Mouse (Mus musculus) neural tube, embryonic 14.5 days (tissue): ENCODE data around the gene Oard1. TPM values are rescaled to one million over a fixed set of nuclear protein-coding genes. Genes with fewer than 3 reads are reported as not detected.

ENCODE experiments used
- ATAC-seq: fragments of 200-750 bp; cut with Nextera tagmentation; 2 replicates; pipeline ENCODE4 v1.8.0; 2017; ENCODE audit warnings: low read depth, mild to moderate bottlenecking, moderate TSS enrichment, moderate library complexity
- H3K27ac ChIP-seq: fragments of 300-500 bp; sonication (generic); 2 replicates; pipeline ENCODE4 v1.5.1; 2014; ENCODE audit warnings: low read depth, mild to moderate bottlenecking, control low read depth, low read length, moderate library complexity, mixed read lengths
- H3K27me3 ChIP-seq: fragments of 300-500 bp; sonication (generic); 2 replicates; pipeline ENCODE4 v1.6.1; 2014; ENCODE audit warnings: low read length; ENCODE audit not compliant: control insufficient read depth, insufficient read depth
- H3K36me3 ChIP-seq: fragments of 300-500 bp; sonication (generic); 2 replicates; pipeline ENCODE4 v1.6.1; 2014; ENCODE audit warnings: low read length, mixed read lengths; ENCODE audit not compliant: control insufficient read depth, insufficient read depth
- H3K4me1 ChIP-seq: fragments of 300-500 bp; sonication (generic); 2 replicates; pipeline ENCODE4 v1.6.1; 2014; ENCODE audit warnings: low read length; ENCODE audit not compliant: control insufficient read depth, insufficient read depth
- H3K4me2 ChIP-seq: fragments of 300-500 bp; sonication (generic); 2 replicates; pipeline ENCODE4 v1.6.1; 2014; ENCODE audit warnings: mild to moderate bottlenecking, low read depth, low read length, control low read depth
- H3K4me3 ChIP-seq: fragments of 300-500 bp; sonication (generic); 2 replicates; pipeline ENCODE4 v1.5.1; 2014; ENCODE audit warnings: low read depth, low read length, control low read depth, mixed read lengths
- H3K9ac ChIP-seq: fragments of 300-500 bp; sonication (generic); replicated peaks from 2 replicates; pipeline ENCODE4 v1.6.1; 2014; ENCODE audit warnings: low read depth, mild to moderate bottlenecking, control low read depth, low read length, mixed read lengths
- H3K9me3 ChIP-seq: fragments of 300-500 bp; sonication (generic); 2 replicates; pipeline ENCODE4 v1.6.1; 2016; ENCODE audit warnings: low read length; ENCODE audit not compliant: control insufficient read depth
- WGBS: fragments of 180-500 bp; shearing (Covaris S2); extraction: QIAGEN DNeasy Blood & Tissue Kit; methylation state at CpG from one replicate; pipeline ENCODE4 v1.1.7; 2014; 5-methylcytosine and 5-hydroxymethylcytosine counted together
- polyA plus RNA-seq: library from polyadenylated mRNA; unstranded; fragments of >200 nt; fragmentation: Nextera tagmentation; extraction: Ambion mirVana; gene quantifications from 2 replicates; pipeline ENCODE4 v1.2.1, GENCODE M21; 2014

The Oard1 gene
- polyA plus RNA-seq, 1 experiment from 2014 or later: 35.7 TPM

GRCm38 (mm10) chr17:48437421-48437911 is 27.7 kb downstream of the Oard1 start:
- Histone ChIP-seq H3K9ac (no peak overlapping the region), H3K27me3 (no peaks in the 10 kb centered on the region), H3K4me2 (no peak overlapping the region), H3K9me3 (no peaks in the 10 kb centered on the region), H3K4me3 (no peak overlapping the region), H3K4me1 (no peaks in the 10 kb centered on the region; the same call in 1 of the 2 replicates), H3K27ac (peak overlapping the region; percentile 52; the same call in 1 of the 2 replicates), H3K36me3 (no peaks in the 10 kb centered on the region)
- 28% methylated on average over 7 of the region's 7 CpGs for WGBS
- peak; percentile 76; the same call in 1 of the 2 replicates for ATAC-seq

- no peak overlapping the region for H3K4me3 ChIP-seq
- WGBS: 60% methylated on average over 7 of the region's 7 CpGs
- H3K4me1 ChIP-seq: no peaks in the 10 kb centered on the region
Observed at GRCm38 (mm10) chr17:48442745-48443457, 33.1 kb downstream of the Oard1 start.

GRCm38 (mm10) chr17:48443542-48444145 is 33.8 kb downstream of the Oard1 start:
- H3K4me2 ChIP-seq: no peak overlapping the region
- ATAC-seq: no peak
- H3K9ac ChIP-seq: no peak overlapping the region
- H3K9me3 ChIP-seq: no peaks in the 10 kb centered on the region
- H3K4me3 ChIP-seq: no peak overlapping the region
- H3K36me3 ChIP-seq: no peaks in the 10 kb centered on the region
- no peaks in the 10 kb centered on the region for H3K27me3 ChIP-seq
- no peaks in the 10 kb centered on the region for H3K4me1 ChIP-seq
- no peak overlapping the region for H3K27ac ChIP-seq
- WGBS: 55% methylated on average over 16 of the region's 16 CpGs

More at GRCm38 (mm10) chr17:48442745-48443457, 33.1 kb downstream of the Oard1 start:
- Histone ChIP-seq H3K4me2 (no peak overlapping the region), H3K27ac (no peak overlapping the region), H3K9me3 (no peaks in the 10 kb centered on the region), H3K27me3 (no peaks in the 10 kb centered on the region), H3K36me3 (no peaks in the 10 kb centered on the region), H3K9ac (no peak overlapping the region)
- peak; percentile 68; the same call in 1 of the 2 replicates for ATAC-seq

- no peak overlapping the region for H3K9ac ChIP-seq
- H3K9me3 ChIP-seq: no peaks in the 10 kb centered on the region
- WGBS: 83% methylated on average over 8 of the region's 8 CpGs
- no peaks in the 10 kb centered on the region for H3K4me1 ChIP-seq
- H3K36me3 ChIP-seq: no peaks in the 10 kb centered on the region
- no peaks in the 10 kb centered on the region for H3K27me3 ChIP-seq
- no peak overlapping the region for H3K27ac ChIP-seq
- no peak for ATAC-seq
- H3K4me3 ChIP-seq: no peak overlapping the region
- no peak overlapping the region for H3K4me2 ChIP-seq
Observed at GRCm38 (mm10) chr17:48447675-48448074, 37.9 kb downstream of the Oard1 start.

GRCm38 (mm10) chr17:48450666-48451352 is 41.0 kb downstream of the Oard1 start:
- no peak for ATAC-seq
- no peak overlapping the region for H3K4me3 ChIP-seq
- WGBS: 79% methylated on average over 13 of the region's 13 CpGs
- no peaks in the 10 kb centered on the region for H3K9me3 ChIP-seq
- H3K4me2 ChIP-seq: no peak overlapping the region
- no peaks in the 10 kb centered on the region for H3K4me1 ChIP-seq
- no peaks in the 10 kb centered on the region for H3K27me3 ChIP-seq
- no peak overlapping the region for H3K9ac ChIP-seq
- H3K36me3 ChIP-seq: no peaks in the 10 kb centered on the region
- no peak overlapping the region for H3K27ac ChIP-seq

GRCm38 (mm10) chr17:48451353-48451675 is 41.5 kb downstream of the Oard1 start, which contains the start of gene Tspo2:
Tspo2 (minus strand) TSS chr17:48451522.
- Histone ChIP-seq H3K9me3 (no peaks in the 10 kb centered on the region), H3K36me3 (no peaks in the 10 kb centered on the region), H3K27me3 (no peaks in the 10 kb centered on the region), H3K27ac (no peak within 1 kb of the TSS), H3K4me2 (no peak within 1 kb of the TSS), H3K4me1 (no peaks in the 10 kb centered on the region), H3K4me3 (no peak within 1 kb of the TSS), H3K9ac (no peak within 1 kb of the TSS)
- no peak for ATAC-seq
- 62% methylated on average over 7 of the region's 7 CpGs for WGBS

GRCm38 (mm10) chr17:48451753-48452444 is 42.1 kb downstream of the Oard1 start:
- no peak for ATAC-seq
- H3K4me2 ChIP-seq: no peak overlapping the region
- H3K9me3 ChIP-seq: no peaks in the 10 kb centered on the region
- H3K36me3 ChIP-seq: no peaks in the 10 kb centered on the region
- H3K27ac ChIP-seq: no peak overlapping the region
- no peak overlapping the region for H3K9ac ChIP-seq
- no peaks in the 10 kb centered on the region for H3K4me1 ChIP-seq
- no peaks in the 10 kb centered on the region for H3K27me3 ChIP-seq
- H3K4me3 ChIP-seq: no peak overlapping the region
- WGBS: 72% methylated on average over 9 of the region's 9 CpGs

GRCm38 (mm10) chr17:48453489-48453888 is 43.7 kb downstream of the Oard1 start:
- Histone ChIP-seq H3K4me3 (no peak overlapping the region), H3K9ac (no peak overlapping the region), H3K4me1 (no peaks in the 10 kb centered on the region), H3K9me3 (no peaks in the 10 kb centered on the region), H3K27ac (no peak overlapping the region), H3K4me2 (no peak overlapping the region), H3K36me3 (no peaks in the 10 kb centered on the region), H3K27me3 (no peaks in the 10 kb centered on the region)
- 82% methylated on average over 7 of the region's 7 CpGs for WGBS
- ATAC-seq: no peak
